Mouse (Mus musculus): ENCODE measurements around the gene Bcor. TPM values are rescaled to one million over a fixed set of nuclear protein-coding genes. Genes with fewer than 3 reads are reported as not detected.

Gene Bcor
- polyA plus RNA-seq, 1 experiment from 2014 or later, result 24.6 TPM

DNA sequence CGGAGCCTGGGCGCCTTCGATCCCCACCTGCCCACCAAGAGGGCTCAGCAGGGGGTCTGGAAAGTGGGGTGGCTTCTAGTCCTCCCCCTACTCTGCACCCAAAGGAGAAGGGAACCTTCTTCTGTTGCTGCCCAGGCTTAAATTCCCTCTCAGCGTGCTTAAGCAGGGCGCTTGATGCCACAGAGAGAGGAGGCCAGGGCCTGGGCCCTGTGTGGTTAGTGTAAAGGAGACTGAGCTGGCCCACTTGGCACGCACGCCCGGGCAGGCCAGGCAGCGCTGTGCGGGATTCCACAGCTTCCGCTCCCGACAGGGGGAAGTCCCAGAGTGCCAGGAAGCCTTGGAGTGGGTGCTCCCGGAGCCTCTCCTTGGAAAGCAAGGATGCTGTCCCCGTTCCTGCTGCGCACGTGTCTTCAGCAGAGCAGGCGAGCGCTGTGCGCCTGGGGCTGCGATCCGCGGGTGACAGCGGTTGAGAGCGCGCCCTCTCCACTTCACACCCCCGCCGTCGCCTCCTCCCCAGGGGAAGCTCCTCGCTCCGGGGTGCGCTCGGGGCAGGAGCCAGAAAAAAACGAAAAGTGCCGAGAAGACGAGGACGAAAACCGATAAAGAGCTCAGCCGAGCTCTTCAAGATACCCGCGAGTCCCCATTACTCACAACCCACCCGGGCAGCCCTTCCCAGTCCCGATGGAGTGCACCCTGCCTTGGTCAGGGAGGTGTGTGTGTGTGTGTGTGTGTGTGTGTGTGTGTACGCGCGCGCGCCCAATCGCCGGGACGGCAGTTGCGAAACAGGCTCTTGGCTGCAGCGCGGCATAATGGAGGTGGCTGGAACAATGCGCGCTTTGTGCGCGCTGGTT is 153.9 kb downstream of the Bcor start:
- Histone ChIP-seq H3K27ac (ENCODE audit: low read depth, low read length) (peak overlapping the region; percentile 96), H3K4me1 (replicated peaks; ENCODE audit: control insufficient read depth, insufficient read depth, low read length) (peaks cover 6% of the 10 kb centered on the region; the same call in 1 of the 2 replicates), H3K9me3 (ENCODE audit: control insufficient read depth, low read length) (no peaks in the 10 kb centered on the region), H3K27me3 (ENCODE audit: control insufficient read depth, insufficient read depth, low read length) (peaks cover 44% of the 10 kb centered on the region), H3K9ac (ENCODE audit: low read depth, low read length) (peak overlapping the region; percentile 61), H3K36me3 (ENCODE audit: control insufficient read depth, insufficient read depth, low read length) (no peaks in the 10 kb centered on the region), H3K4me3 (ENCODE audit: low read depth, low read length) (peak overlapping the region; percentile 28), H3K4me2 (replicated peaks; ENCODE audit: low read depth, low read length) (peak overlapping the region; percentile 66)
- DNase-seq (ENCODE audit: low spot score), result peak; percentile 58
- WGBS, result 3% methylated on average over 46 of the region's 57 CpGs
- peak; percentile 15 for ATAC-seq (ENCODE audit: low FRiP score)

DNA sequence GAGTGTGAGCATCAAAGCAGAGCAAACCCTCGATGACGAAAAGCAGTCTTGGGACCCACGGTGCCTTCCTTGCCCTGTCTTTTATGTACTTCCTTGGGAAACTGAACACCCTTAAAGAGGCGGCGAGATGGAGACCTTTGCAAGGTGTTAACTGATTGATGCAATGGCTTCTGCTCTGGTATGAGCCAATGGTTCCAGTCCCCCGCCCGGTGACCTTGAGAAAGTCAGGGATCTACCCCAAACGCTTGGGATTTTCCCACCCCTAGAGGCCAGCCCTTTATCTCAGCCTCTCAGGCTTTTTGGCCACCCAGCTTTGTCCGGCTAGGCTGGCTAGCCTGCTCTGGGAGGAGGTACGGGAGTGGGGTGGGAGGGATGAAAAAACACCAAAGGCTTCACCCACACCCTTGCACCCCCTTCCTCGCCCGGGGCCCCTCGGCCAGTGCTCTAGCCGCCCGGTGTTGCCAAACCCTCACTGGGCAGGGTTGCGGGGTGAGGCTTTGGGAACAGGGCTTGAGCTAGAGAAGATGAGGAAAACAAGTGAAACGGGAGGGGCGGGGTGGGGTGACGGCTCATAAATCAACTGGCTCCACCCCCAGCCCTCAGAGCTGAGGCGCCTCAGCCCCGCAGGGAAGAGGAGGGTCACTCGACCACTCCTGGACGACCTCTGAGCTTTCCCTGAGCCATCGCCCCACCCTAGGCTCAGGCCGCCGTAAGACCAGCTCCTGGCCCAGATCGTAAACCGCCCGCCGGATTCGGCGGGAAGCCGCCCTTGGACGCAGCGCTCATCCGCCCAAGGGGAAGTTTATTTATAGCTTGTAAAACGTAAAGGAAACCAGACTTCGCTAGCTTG is 154.7 kb downstream of the Bcor start:
- Histone ChIP-seq H3K9ac (ENCODE audit: low read depth, low read length) (peak overlapping the region; percentile 61), H3K27me3 (ENCODE audit: control insufficient read depth, insufficient read depth, low read length) (peaks cover 48% of the 10 kb centered on the region), H3K4me2 (replicated peaks; ENCODE audit: low read depth, low read length) (peak overlapping the region; percentile 66), H3K36me3 (ENCODE audit: control insufficient read depth, insufficient read depth, low read length) (no peaks in the 10 kb centered on the region), H3K9me3 (ENCODE audit: control insufficient read depth, low read length) (no peaks in the 10 kb centered on the region), H3K4me1 (replicated peaks; ENCODE audit: control insufficient read depth, insufficient read depth, low read length) (peaks cover 6% of the 10 kb centered on the region; the same call in 1 of the 2 replicates), H3K4me3 (ENCODE audit: low read depth, low read length) (peak overlapping the region; percentile 28; the same call in 1 of the 2 replicates), H3K27ac (ENCODE audit: low read depth, low read length) (peak overlapping the region; percentile 96)
- ATAC-seq (ENCODE audit: low FRiP score), result peak; percentile 43
- peak; percentile 67 for DNase-seq (ENCODE audit: low spot score)
- WGBS, result 5% methylated on average over 37 of the region's 38 CpGs

DNA sequence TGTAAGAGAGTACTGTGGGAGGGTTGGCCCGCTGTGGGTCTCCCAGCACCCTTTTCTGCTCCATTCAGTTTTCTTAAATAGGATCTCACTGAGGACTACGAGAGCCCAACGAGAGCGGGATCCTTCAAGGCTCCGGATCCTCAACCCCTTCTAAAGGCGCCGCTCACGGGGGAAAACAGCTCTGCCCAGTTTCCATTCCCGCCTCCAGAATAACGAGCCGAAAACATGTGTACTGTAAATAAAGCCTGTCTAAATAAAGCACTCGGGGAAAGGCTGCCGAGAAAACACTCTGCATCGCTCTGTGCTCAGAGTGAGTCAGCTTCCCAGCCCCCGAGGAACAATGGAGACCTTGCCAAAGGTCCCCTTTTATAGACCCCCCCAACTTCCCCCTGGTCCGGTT is 155.7 kb downstream of the Bcor start:
- H3K4me3 ChIP-seq (ENCODE audit: low read depth, low read length), result no peak overlapping the region
- 7% methylated on average over 16 of the region's 16 CpGs for WGBS
- no peak overlapping the region for H3K9ac ChIP-seq (ENCODE audit: low read depth, low read length)
- no peak overlapping the region for H3K27ac ChIP-seq (ENCODE audit: low read depth, low read length)
- no peaks in the 10 kb centered on the region for H3K36me3 ChIP-seq (ENCODE audit: control insufficient read depth, insufficient read depth, low read length)
- ATAC-seq (ENCODE audit: low FRiP score), result no peak
- H3K27me3 ChIP-seq (ENCODE audit: control insufficient read depth, insufficient read depth, low read length), result peaks cover 57% of the 10 kb centered on the region
- no peaks in the 10 kb centered on the region for H3K9me3 ChIP-seq (ENCODE audit: control insufficient read depth, low read length)
- H3K4me2 ChIP-seq (replicated peaks; ENCODE audit: low read depth, low read length), result no peak overlapping the region
- peak; percentile 17 for DNase-seq (ENCODE audit: low spot score)
- H3K4me1 ChIP-seq (replicated peaks; ENCODE audit: control insufficient read depth, insufficient read depth, low read length), result peaks cover 6% of the 10 kb centered on the region; the same call in 1 of the 2 replicates

DNA sequence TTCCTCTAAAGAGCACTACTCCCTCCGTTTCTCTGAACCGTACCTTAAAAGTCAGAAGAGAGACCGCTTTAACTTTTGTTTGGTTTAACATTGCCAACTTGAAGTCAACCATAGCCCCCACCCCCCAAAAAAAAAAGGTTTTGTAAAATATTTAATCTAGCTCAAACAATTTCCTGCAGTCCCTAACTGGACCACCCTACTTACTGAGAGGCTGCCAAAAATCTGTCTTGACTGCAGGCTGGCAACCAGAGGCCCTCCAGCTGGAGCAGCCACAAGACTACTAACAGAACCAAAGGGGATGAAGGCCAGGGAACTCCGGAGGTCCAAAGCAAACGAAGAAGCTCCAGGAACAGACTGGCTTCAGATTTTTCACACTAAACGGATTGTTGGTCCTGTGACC is 156.2 kb downstream of the Bcor start:
- no peak for ATAC-seq (ENCODE audit: low FRiP score)
- H3K27ac ChIP-seq (ENCODE audit: low read depth, low read length), result no peak overlapping the region

DNA sequence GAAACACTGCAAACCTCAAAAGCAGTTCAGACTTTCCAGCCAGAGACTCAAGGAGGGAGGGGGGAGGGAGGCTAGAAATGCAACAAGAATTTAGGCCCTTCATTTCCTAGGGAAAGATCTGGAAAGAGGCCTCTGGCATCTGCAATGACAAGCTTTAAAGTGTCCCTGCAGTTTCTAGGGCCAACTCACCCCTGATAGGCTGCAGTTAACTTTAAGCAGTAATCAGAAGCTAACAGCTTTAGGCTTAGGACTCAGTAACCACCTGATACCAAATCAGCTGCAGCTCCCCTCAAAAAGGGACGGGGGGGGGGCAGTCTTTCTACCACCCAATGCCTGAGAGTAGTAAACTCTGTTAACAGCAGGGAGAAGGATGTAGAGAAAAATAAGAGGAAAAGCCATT is 156.6 kb downstream of the Bcor start:
- no peaks in the 10 kb centered on the region for H3K9me3 ChIP-seq (ENCODE audit: control insufficient read depth, low read length)
- H3K27ac ChIP-seq (ENCODE audit: low read depth, low read length), result no peak overlapping the region
- H3K4me2 ChIP-seq (replicated peaks; ENCODE audit: low read depth, low read length), result no peak overlapping the region
- DNase-seq (ENCODE audit: low spot score), result no peak
- no peaks in the 10 kb centered on the region for H3K36me3 ChIP-seq (ENCODE audit: control insufficient read depth, insufficient read depth, low read length)
- 0% methylated on average over 1 of the region's 1 CpGs for WGBS
- peaks cover 6% of the 10 kb centered on the region; the same call in 1 of the 2 replicates for H3K4me1 ChIP-seq (replicated peaks; ENCODE audit: control insufficient read depth, insufficient read depth, low read length)
- H3K9ac ChIP-seq (ENCODE audit: low read depth, low read length), result no peak overlapping the region
- H3K4me3 ChIP-seq (ENCODE audit: low read depth, low read length), result no peak overlapping the region
- peaks cover 63% of the 10 kb centered on the region for H3K27me3 ChIP-seq (ENCODE audit: control insufficient read depth, insufficient read depth, low read length)
- ATAC-seq (ENCODE audit: low FRiP score), result no peak

More for the DNA sequence above, 156.2 kb downstream of the Bcor start:
- Histone ChIP-seq H3K4me1 (replicated peaks; ENCODE audit: control insufficient read depth, insufficient read depth, low read length) (peaks cover 6% of the 10 kb centered on the region; the same call in 1 of the 2 replicates), H3K36me3 (ENCODE audit: control insufficient read depth, insufficient read depth, low read length) (no peaks in the 10 kb centered on the region), H3K4me3 (ENCODE audit: low read depth, low read length) (no peak overlapping the region), H3K9ac (ENCODE audit: low read depth, low read length) (no peak overlapping the region), H3K9me3 (ENCODE audit: control insufficient read depth, low read length) (no peaks in the 10 kb centered on the region), H3K4me2 (replicated peaks; ENCODE audit: low read depth, low read length) (no peak overlapping the region), H3K27me3 (ENCODE audit: control insufficient read depth, insufficient read depth, low read length) (peaks cover 60% of the 10 kb centered on the region)
- DNase-seq (ENCODE audit: low spot score), result no peak
- WGBS, result 34% methylated on average over 6 of the region's 6 CpGs

DNA sequence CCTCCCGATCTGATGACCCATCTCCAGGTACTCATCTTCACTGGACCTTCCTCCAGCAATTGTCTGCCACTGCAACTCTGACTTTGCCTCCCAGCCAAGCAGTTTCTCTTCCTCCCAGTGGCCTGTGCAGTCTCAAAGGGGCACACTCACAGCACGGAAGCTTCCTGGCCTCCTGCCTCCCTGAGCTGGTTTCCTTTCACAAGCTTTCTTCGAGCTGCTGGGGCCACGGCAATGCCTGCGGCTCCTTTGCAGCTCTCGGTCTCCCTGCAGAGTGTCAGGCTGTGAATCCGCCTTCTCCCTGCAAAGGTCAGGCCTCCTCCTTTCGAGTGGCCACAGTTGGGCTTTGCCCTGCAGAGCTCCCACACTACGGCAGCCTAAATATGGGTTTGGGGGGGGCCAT is 157.0 kb downstream of the Bcor start:
- H3K4me3 ChIP-seq (ENCODE audit: low read depth, low read length), result no peak overlapping the region
- no peaks in the 10 kb centered on the region for H3K36me3 ChIP-seq (ENCODE audit: control insufficient read depth, insufficient read depth, low read length)
- DNase-seq (ENCODE audit: low spot score) (peak; percentile 17), ATAC-seq (ENCODE audit: low FRiP score) (no peak)
- no peaks in the 10 kb centered on the region for H3K9me3 ChIP-seq (ENCODE audit: control insufficient read depth, low read length)
- 4% methylated on average over 9 of the region's 9 CpGs for WGBS
- H3K27me3 ChIP-seq (ENCODE audit: control insufficient read depth, insufficient read depth, low read length), result peaks cover 63% of the 10 kb centered on the region
- no peak overlapping the region for H3K4me2 ChIP-seq (replicated peaks; ENCODE audit: low read depth, low read length)
- no peak overlapping the region for H3K27ac ChIP-seq (ENCODE audit: low read depth, low read length)
- H3K9ac ChIP-seq (ENCODE audit: low read depth, low read length), result peak overlapping the region; percentile 23; the same call in 1 of the 2 replicates
- peaks cover 6% of the 10 kb centered on the region; the same call in 1 of the 2 replicates for H3K4me1 ChIP-seq (replicated peaks; ENCODE audit: control insufficient read depth, insufficient read depth, low read length)

DNA sequence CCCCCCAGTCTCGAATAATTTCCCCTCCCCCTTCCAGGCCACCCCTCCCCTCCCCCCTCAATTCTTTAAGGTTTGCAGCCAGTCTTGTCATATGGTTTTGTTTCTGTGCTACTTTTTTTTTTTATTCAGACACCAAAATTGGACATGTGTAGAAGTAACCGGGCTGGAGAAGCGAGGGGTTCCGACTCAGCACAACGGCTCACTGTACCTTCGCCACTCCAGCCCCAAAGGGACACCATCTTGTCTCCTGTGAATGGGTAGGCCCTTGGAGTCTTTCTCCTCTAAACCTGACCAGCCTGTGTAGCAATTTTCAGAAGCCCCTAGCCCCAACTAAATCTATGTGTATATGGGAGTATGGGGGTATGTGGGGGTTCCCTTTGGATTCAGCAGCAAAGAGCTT is 157.6 kb downstream of the Bcor start:
- no peaks in the 10 kb centered on the region for H3K36me3 ChIP-seq (ENCODE audit: control insufficient read depth, insufficient read depth, low read length)
- ATAC-seq (ENCODE audit: low FRiP score), result no peak
- no peak overlapping the region for H3K4me2 ChIP-seq (replicated peaks; ENCODE audit: low read depth, low read length)
- H3K9ac ChIP-seq (ENCODE audit: low read depth, low read length), result no peak overlapping the region
- H3K27ac ChIP-seq (ENCODE audit: low read depth, low read length), result no peak overlapping the region
- WGBS, result 25% methylated on average over 6 of the region's 6 CpGs
- H3K4me3 ChIP-seq (ENCODE audit: low read depth, low read length), result no peak overlapping the region
- no peak for DNase-seq (ENCODE audit: low spot score)
- H3K9me3 ChIP-seq (ENCODE audit: control insufficient read depth, low read length), result no peaks in the 10 kb centered on the region
- peaks cover 66% of the 10 kb centered on the region for H3K27me3 ChIP-seq (ENCODE audit: control insufficient read depth, insufficient read depth, low read length)
- peaks cover 6% of the 10 kb centered on the region; the same call in 1 of the 2 replicates for H3K4me1 ChIP-seq (replicated peaks; ENCODE audit: control insufficient read depth, insufficient read depth, low read length)

DNA sequence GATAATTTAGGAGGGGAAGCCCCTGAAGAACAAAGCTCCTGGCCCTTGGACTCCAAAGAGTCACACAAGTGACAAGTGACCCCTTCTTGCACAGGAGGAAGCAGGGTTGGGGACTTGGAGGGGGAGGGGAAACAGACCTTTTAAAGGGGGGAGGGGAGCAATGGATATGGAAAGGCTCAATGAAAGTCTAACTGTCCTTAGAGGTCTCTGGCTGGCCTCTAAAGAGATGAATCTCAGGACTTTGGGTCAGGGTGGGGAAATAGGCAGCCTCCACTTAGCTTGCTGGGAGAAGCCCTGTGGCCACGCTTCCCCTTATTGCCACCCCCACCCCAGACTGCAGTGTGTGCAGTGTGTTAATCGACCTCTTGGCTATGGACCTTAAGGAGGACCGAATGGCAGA is 158.2 kb downstream of the Bcor start:
- Histone ChIP-seq H3K27ac (ENCODE audit: low read depth, low read length) (peak overlapping the region; percentile 74; the same call in 1 of the 2 replicates), H3K4me3 (ENCODE audit: low read depth, low read length) (no peak overlapping the region), H3K4me1 (replicated peaks; ENCODE audit: control insufficient read depth, insufficient read depth, low read length) (peaks cover 6% of the 10 kb centered on the region; the same call in 1 of the 2 replicates), H3K9ac (ENCODE audit: low read depth, low read length) (no peak overlapping the region), H3K36me3 (ENCODE audit: control insufficient read depth, insufficient read depth, low read length) (no peaks in the 10 kb centered on the region), H3K4me2 (replicated peaks; ENCODE audit: low read depth, low read length) (no peak overlapping the region), H3K9me3 (ENCODE audit: control insufficient read depth, low read length) (no peaks in the 10 kb centered on the region), H3K27me3 (ENCODE audit: control insufficient read depth, insufficient read depth, low read length) (peaks cover 63% of the 10 kb centered on the region)
- 0% methylated on average over 3 of the region's 3 CpGs for WGBS
- DNase-seq (ENCODE audit: low spot score) (peak; percentile 21), ATAC-seq (ENCODE audit: low FRiP score) (no peak)
